Mouse (Mus musculus) liver, embryonic 16.5 days (tissue): Measurements from ENCODE around the gene Txnrd2. TPM values are rescaled to one million over a fixed set of nuclear protein-coding genes. Genes with fewer than 3 reads are reported as not detected.

Experiments
- ATAC-seq: fragments of 200-750 bp; cut with Nextera tagmentation; 2 replicates; pipeline ENCODE4 v1.8.0; 2017; ENCODE audit warnings: low read depth, mild to moderate bottlenecking, moderate number of reproducible peaks, moderate library complexity
- H3K27ac ChIP-seq: fragments of 300-500 bp; sonication (generic); 2 replicates; pipeline ENCODE4 v1.5.1; 2014; ENCODE audit warnings: mild to moderate bottlenecking, low read length
- H3K27me3 ChIP-seq: fragments of 300-500 bp; sonication (generic); 2 replicates; pipeline ENCODE4 v1.6.1; 2014; ENCODE audit warnings: low read depth, low read length, mixed read lengths; ENCODE audit not compliant: control insufficient read depth, insufficient read depth
- H3K36me3 ChIP-seq: fragments of 300-500 bp; sonication (generic); 2 replicates; pipeline ENCODE4 v1.6.1; 2014; ENCODE audit warnings: mild to moderate bottlenecking; ENCODE audit not compliant: control insufficient read depth, insufficient read depth
- H3K4me1 ChIP-seq: fragments of 300-500 bp; sonication (generic); 2 replicates; pipeline ENCODE4 v1.6.1; 2014; ENCODE audit warnings: low read depth, low read length, mixed read lengths; ENCODE audit not compliant: control insufficient read depth
- H3K4me2 ChIP-seq: fragments of 300-500 bp; sonication (generic); 2 replicates; pipeline ENCODE4 v1.6.1; 2014; ENCODE audit warnings: low read depth, low read length, mixed read lengths
- H3K4me3 ChIP-seq: fragments of 300-500 bp; sonication (generic); 2 replicates; pipeline ENCODE4 v1.5.1; 2014; ENCODE audit warnings: low read depth, mild to moderate bottlenecking, low read length
- H3K9ac ChIP-seq: fragments of 300-500 bp; sonication (generic); 2 replicates; pipeline ENCODE4 v1.6.1; 2014; ENCODE audit warnings: low read depth, low read length
- H3K9me3 ChIP-seq: fragments of 300-500 bp; sonication (generic); replicated peaks from 2 replicates; pipeline ENCODE4 v1.6.1; 2016; ENCODE audit warnings: low read length; ENCODE audit not compliant: control insufficient read depth
- WGBS: fragments of 180-500 bp; shearing (Covaris S2); extraction: QIAGEN DNeasy Blood & Tissue Kit; methylation state at CpG from one replicate; pipeline ENCODE4 v1.1.7; 2014; ENCODE audit not compliant: insufficient replicate concordance; 5-methylcytosine and 5-hydroxymethylcytosine counted together
- polyA plus RNA-seq: library from polyadenylated mRNA; unstranded; fragments of >200 nt; fragmentation: Nextera tagmentation; extraction: Ambion mirVana; gene quantifications from 2 replicates; pipeline ENCODE4 v1.2.1, GENCODE M21; 2015

Txnrd2 gene
- polyA plus RNA-seq, 1 experiment from 2014 or later = 98.3 TPM

- Histone ChIP-seq H3K9me3 (no peaks in the 10 kb centered on the region), H3K36me3 (no peaks in the 10 kb centered on the region), H3K27me3 (no peaks in the 10 kb centered on the region), H3K4me1 (no peaks in the 10 kb centered on the region), H3K9ac (no peak overlapping the region), H3K4me3 (no peak overlapping the region), H3K27ac (no peak overlapping the region), H3K4me2 (no peak overlapping the region)
- ATAC-seq = no peak
- 69% methylated on average over 5 of the region's 5 CpGs for WGBS
These were observed 85.6 kb downstream of the Txnrd2 start for GRCm38 (mm10) chr16:18511741-18512140.

GRCm38 (mm10) chr16:18513508-18513907, 87.3 kb downstream of the Txnrd2 start:
- no peak overlapping the region for H3K9ac ChIP-seq
- ATAC-seq = no peak
- H3K27me3 ChIP-seq = no peaks in the 10 kb centered on the region
- no peaks in the 10 kb centered on the region for H3K9me3 ChIP-seq
- H3K4me1 ChIP-seq = no peaks in the 10 kb centered on the region
- 62% methylated on average over 6 of the region's 6 CpGs for WGBS
- H3K36me3 ChIP-seq = no peaks in the 10 kb centered on the region
- no peak overlapping the region for H3K4me3 ChIP-seq
- no peak overlapping the region for H3K27ac ChIP-seq
- H3K4me2 ChIP-seq = no peak overlapping the region

GRCm38 (mm10) chr16:18518091-18518490, 91.9 kb downstream of the Txnrd2 start:
- Histone ChIP-seq H3K36me3 (no peaks in the 10 kb centered on the region), H3K27ac (no peak overlapping the region), H3K4me2 (no peak overlapping the region), H3K4me3 (no peak overlapping the region), H3K4me1 (no peaks in the 10 kb centered on the region), H3K9me3 (no peaks in the 10 kb centered on the region), H3K9ac (no peak overlapping the region), H3K27me3 (no peaks in the 10 kb centered on the region)
- ATAC-seq = no peak

GRCm38 (mm10) chr16:18523563-18524245, 97.5 kb downstream of the Txnrd2 start:
- Histone ChIP-seq H3K9ac (no peak overlapping the region), H3K36me3 (no peaks in the 10 kb centered on the region), H3K4me3 (no peak overlapping the region), H3K27me3 (no peaks in the 10 kb centered on the region), H3K4me2 (no peak overlapping the region), H3K27ac (no peak overlapping the region), H3K4me1 (no peaks in the 10 kb centered on the region), H3K9me3 (no peaks in the 10 kb centered on the region)
- WGBS = 78% methylated on average over 8 of the region's 8 CpGs
- ATAC-seq = no peak

GRCm38 (mm10) chr16:18528656-18529055, 102.5 kb downstream of the Txnrd2 start:
- Histone ChIP-seq H3K27ac (no peak overlapping the region), H3K4me3 (no peak overlapping the region), H3K27me3 (no peaks in the 10 kb centered on the region), H3K4me2 (no peak overlapping the region), H3K9me3 (no peaks in the 10 kb centered on the region), H3K9ac (no peak overlapping the region), H3K4me1 (no peaks in the 10 kb centered on the region), H3K36me3 (no peaks in the 10 kb centered on the region)
- whole genome bisulfite sequencing = 77% methylated on average over 5 of the region's 5 CpGs
- no peak for ATAC-seq

Other genes starting within 250 kb of the Txnrd2 start
- gene Ccdc188, start 208.5 kb upstream of the Txnrd2 start, polyA plus RNA-seq = not detected in 2 replicates
- gene Zdhhc8, start 191.2 kb upstream of the Txnrd2 start, polyA plus RNA-seq = 0.63 and 0.79 TPM in 2 replicates
- 46.7 and 47.0 TPM in 2 replicates for gene Trmt2a, start 177.7 kb upstream of the Txnrd2 start, polyA plus RNA-seq
- gene Ranbp1, start 177.7 kb upstream of the Txnrd2 start, polyA plus RNA-seq = 188 and 217 TPM in 2 replicates
- not detected in 2 replicates for gene Gm49776, start 168.1 kb upstream of the Txnrd2 start, polyA plus RNA-seq
- 10.5 and 11.3 TPM in 2 replicates for gene Dgcr8, start 137.1 kb upstream of the Txnrd2 start, polyA plus RNA-seq
- 52.1 and 54.7 TPM in 2 replicates for gene Tango2, start 78.3 kb upstream of the Txnrd2 start, polyA plus RNA-seq
- 8.3 and 8.6 TPM in 2 replicates for gene Arvcf, start 78.2 kb upstream of the Txnrd2 start, polyA plus RNA-seq
- 85.1 and 86.9 TPM in 2 replicates for gene Comt, start 468 bp downstream of the Txnrd2 start, polyA plus RNA-seq
- gene Gnb1l, start 72.3 kb downstream of the Txnrd2 start, polyA plus RNA-seq = 6.1 and 6.3 TPM in 2 replicates
- 0.43 and 0.54 TPM in 2 replicates for gene Rtl10, start 72.5 kb downstream of the Txnrd2 start, polyA plus RNA-seq
- 0.07 TPM in 1 of 2 replicates, not detected in the other for gene Tbx1, start 164.3 kb downstream of the Txnrd2 start, polyA plus RNA-seq
- 13.9 and 18.2 TPM in 2 replicates for gene Gp1bb, start 196.0 kb downstream of the Txnrd2 start, polyA plus RNA-seq
- gene Gm49601, start 200.0 kb downstream of the Txnrd2 start, polyA plus RNA-seq = 0.28 and 0.55 TPM in 2 replicates
- 3.0 and 4.2 TPM in 2 replicates for gene Sept5, start 203.6 kb downstream of the Txnrd2 start, polyA plus RNA-seq